Mouse (Mus musculus): ENCODE measurements around the gene Cfap99. TPM values are rescaled to one million over a fixed set of nuclear protein-coding genes. Genes with fewer than 3 reads are reported as not detected.

The Cfap99 gene
- polyA plus RNA-seq, 1 experiment from 2014 or later, result 0.19 TPM

DNA sequence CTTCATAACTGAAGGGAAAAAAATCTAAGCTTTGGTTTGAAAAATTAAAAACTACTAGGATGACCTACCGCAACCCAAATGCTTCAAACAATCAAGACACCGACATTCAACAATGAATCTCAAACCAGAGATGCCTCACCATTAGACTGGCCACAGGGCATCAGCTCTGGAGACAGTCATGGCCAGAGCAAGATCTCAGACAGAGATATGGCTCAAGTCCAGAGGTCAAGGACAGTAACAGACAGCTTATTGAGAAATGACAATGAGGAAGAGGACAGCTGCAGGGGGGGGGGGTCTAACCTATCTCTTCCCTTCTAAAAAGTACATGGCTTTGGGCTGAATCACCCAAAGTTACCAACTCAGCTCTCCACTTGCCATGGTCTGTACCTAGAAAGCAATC, 3.1 kb upstream of the Cfap99 start:
- H3K27me3 ChIP-seq (replicated peaks; ENCODE audit: control insufficient read depth, insufficient read depth, low read length), result peaks cover 9% of the 10 kb centered on the region
- no peak overlapping the region for H3K4me2 ChIP-seq (ENCODE audit: low read length)
- H3K4me1 ChIP-seq (ENCODE audit: control insufficient read depth, insufficient read depth, low read depth, low read length), result peaks cover 15% of the 10 kb centered on the region
- ATAC-seq, result no peak
- no peak overlapping the region for H3K27ac ChIP-seq (ENCODE audit: low read depth, low read length)
- no peak overlapping the region for H3K4me3 ChIP-seq (ENCODE audit: low read length)
- no peak overlapping the region for H3K9ac ChIP-seq (ENCODE audit: low read depth, low read length)
- 91% methylated on average over 2 of the region's 2 CpGs for WGBS
- H3K36me3 ChIP-seq (ENCODE audit: control insufficient read depth, insufficient read depth, low read length), result no peaks in the 10 kb centered on the region
- H3K9me3 ChIP-seq (ENCODE audit: control insufficient read depth, low read length), result no peaks in the 10 kb centered on the region

DNA sequence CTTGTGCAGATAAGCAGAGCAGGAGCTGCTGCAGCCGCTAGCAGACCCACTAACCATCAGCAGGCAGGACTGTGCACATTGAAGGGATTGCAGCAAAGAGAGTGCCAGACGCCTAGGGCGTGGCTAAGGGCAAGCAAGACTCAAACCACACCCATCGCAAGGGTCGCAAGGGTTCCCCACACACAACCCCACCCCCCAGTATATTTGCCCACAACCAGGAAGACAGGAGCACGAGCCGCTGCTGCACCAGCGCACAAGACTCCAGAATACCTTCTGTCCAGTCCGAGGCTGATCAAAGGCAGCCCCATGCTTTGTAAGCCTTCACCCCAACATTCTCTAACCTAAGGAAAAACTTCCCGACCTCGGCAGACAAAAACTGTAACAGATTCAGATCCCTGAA, 1.9 kb upstream of the Cfap99 start:
- 5% methylated on average over 11 of the region's 11 CpGs for whole genome bisulfite sequencing
- peak overlapping the region; percentile 81 for H3K4me3 ChIP-seq (ENCODE audit: low read length)
- no peak overlapping the region; the same call in 1 of the 2 replicates for H3K9ac ChIP-seq (ENCODE audit: low read depth, low read length)
- H3K27ac ChIP-seq (ENCODE audit: low read depth, low read length), result no peak overlapping the region
- H3K4me2 ChIP-seq (ENCODE audit: low read length), result peak overlapping the region; percentile 72
- H3K9me3 ChIP-seq (ENCODE audit: control insufficient read depth, low read length), result no peaks in the 10 kb centered on the region
- peaks cover 15% of the 10 kb centered on the region for H3K4me1 ChIP-seq (ENCODE audit: control insufficient read depth, insufficient read depth, low read depth, low read length)
- no peak for ATAC-seq
- H3K27me3 ChIP-seq (replicated peaks; ENCODE audit: control insufficient read depth, insufficient read depth, low read length), result peaks cover 9% of the 10 kb centered on the region
- no peaks in the 10 kb centered on the region for H3K36me3 ChIP-seq (ENCODE audit: control insufficient read depth, insufficient read depth, low read length)

GRCm38 (mm10) chr5:34287001-34287837, 1.2 kb upstream of the Cfap99 start:
- under 1% methylated on average over 50 of the region's 54 CpGs for WGBS
- no peak overlapping the region for H3K27ac ChIP-seq (ENCODE audit: low read depth, low read length)
- no peaks in the 10 kb centered on the region for H3K36me3 ChIP-seq (ENCODE audit: control insufficient read depth, insufficient read depth, low read length)
- peak overlapping the region; percentile 72 for H3K4me2 ChIP-seq (ENCODE audit: low read length)
- H3K27me3 ChIP-seq (replicated peaks; ENCODE audit: control insufficient read depth, insufficient read depth, low read length), result peaks cover 9% of the 10 kb centered on the region
- H3K9ac ChIP-seq (ENCODE audit: low read depth, low read length), result peak overlapping the region; percentile 79
- peaks cover 15% of the 10 kb centered on the region for H3K4me1 ChIP-seq (ENCODE audit: control insufficient read depth, insufficient read depth, low read depth, low read length)
- H3K9me3 ChIP-seq (ENCODE audit: control insufficient read depth, low read length), result no peaks in the 10 kb centered on the region
- ATAC-seq, result no peak; the same call in 1 of the 2 replicates
- H3K4me3 ChIP-seq (ENCODE audit: low read length), result peak overlapping the region; percentile 81

DNA sequence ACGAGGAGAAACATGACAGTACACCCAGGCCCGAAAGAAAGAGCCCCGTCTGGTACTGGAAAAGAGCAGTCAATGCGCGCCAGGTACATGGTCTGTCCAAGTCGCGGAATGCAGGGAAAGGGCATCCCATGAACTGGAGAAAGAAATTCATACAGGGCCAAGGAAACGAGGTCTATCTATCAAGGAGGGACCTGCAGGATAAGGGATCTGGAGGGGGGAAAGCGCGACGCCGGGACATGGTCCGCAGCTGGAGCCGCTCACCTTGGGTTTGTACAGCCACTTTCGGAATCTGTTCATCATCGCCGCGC, 608 bp upstream of the Cfap99 start:
- H3K9ac ChIP-seq (ENCODE audit: low read depth, low read length), result peak overlapping the region; percentile 79
- peaks cover 15% of the 10 kb centered on the region for H3K4me1 ChIP-seq (ENCODE audit: control insufficient read depth, insufficient read depth, low read depth, low read length)
- peak overlapping the region; percentile 73 for H3K27ac ChIP-seq (ENCODE audit: low read depth, low read length)
- peak overlapping the region; percentile 81 for H3K4me3 ChIP-seq (ENCODE audit: low read length)
- under 1% methylated on average over 16 of the region's 18 CpGs for WGBS
- peak overlapping the region; percentile 72 for H3K4me2 ChIP-seq (ENCODE audit: low read length)
- ATAC-seq, result no peak
- H3K36me3 ChIP-seq (ENCODE audit: control insufficient read depth, insufficient read depth, low read length), result no peaks in the 10 kb centered on the region
- H3K9me3 ChIP-seq (ENCODE audit: control insufficient read depth, low read length), result no peaks in the 10 kb centered on the region
- peaks cover 9% of the 10 kb centered on the region for H3K27me3 ChIP-seq (replicated peaks; ENCODE audit: control insufficient read depth, insufficient read depth, low read length)

GRCm38 (mm10) chr5:34289286-34289685, 886 bp downstream of the Cfap99 start:
- H3K9me3 ChIP-seq (ENCODE audit: control insufficient read depth, low read length), result no peaks in the 10 kb centered on the region
- no peak overlapping the region for H3K9ac ChIP-seq (ENCODE audit: low read depth, low read length)
- no peak overlapping the region for H3K4me3 ChIP-seq (ENCODE audit: low read length)
- H3K4me2 ChIP-seq (ENCODE audit: low read length), result no peak overlapping the region; the same call in 1 of the 2 replicates
- no peak for ATAC-seq
- no peaks in the 10 kb centered on the region for H3K36me3 ChIP-seq (ENCODE audit: control insufficient read depth, insufficient read depth, low read length)
- peaks cover 15% of the 10 kb centered on the region for H3K4me1 ChIP-seq (ENCODE audit: control insufficient read depth, insufficient read depth, low read depth, low read length)
- H3K27ac ChIP-seq (ENCODE audit: low read depth, low read length), result no peak overlapping the region
- H3K27me3 ChIP-seq (replicated peaks; ENCODE audit: control insufficient read depth, insufficient read depth, low read length), result peaks cover 9% of the 10 kb centered on the region
- WGBS, result 59% methylated on average over 2 of the region's 2 CpGs

DNA sequence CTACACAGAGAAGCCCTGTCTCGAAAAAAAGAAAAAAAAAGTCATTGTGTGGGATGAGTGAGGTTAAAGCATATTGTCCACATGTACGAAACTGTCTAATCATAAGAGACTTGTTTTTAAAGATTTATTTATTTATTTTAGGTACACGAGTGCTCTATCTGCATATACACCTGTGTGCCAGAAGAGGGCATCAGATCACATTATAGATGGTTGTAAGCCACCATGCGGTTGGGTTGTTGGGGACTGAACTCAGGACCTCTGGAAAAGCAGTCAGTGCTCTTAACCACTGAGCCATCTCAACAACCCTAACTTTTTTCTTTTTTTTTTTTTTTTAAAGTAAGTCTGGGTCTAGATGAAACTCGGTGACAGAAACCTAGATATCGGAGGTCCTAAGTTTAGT, 5.0 kb downstream of the Cfap99 start:
- Histone ChIP-seq H3K27me3 (replicated peaks; ENCODE audit: control insufficient read depth, insufficient read depth, low read length) (peaks cover 2% of the 10 kb centered on the region; the same call in 1 of the 2 replicates), H3K4me3 (ENCODE audit: low read length) (no peak overlapping the region), H3K9ac (ENCODE audit: low read depth, low read length) (no peak overlapping the region), H3K27ac (ENCODE audit: low read depth, low read length) (no peak overlapping the region), H3K36me3 (ENCODE audit: control insufficient read depth, insufficient read depth, low read length) (no peaks in the 10 kb centered on the region), H3K4me1 (ENCODE audit: control insufficient read depth, insufficient read depth, low read depth, low read length) (peaks cover 4% of the 10 kb centered on the region; the same call in 1 of the 2 replicates), H3K4me2 (ENCODE audit: low read length) (no peak overlapping the region), H3K9me3 (ENCODE audit: control insufficient read depth, low read length) (no peaks in the 10 kb centered on the region)
- ATAC-seq, result no peak
- 79% methylated on average over 6 of the region's 6 CpGs for WGBS

GRCm38 (mm10) chr5:34294696-34295095, 6.3 kb downstream of the Cfap99 start:
- H3K36me3 ChIP-seq (ENCODE audit: control insufficient read depth, insufficient read depth, low read length), result no peaks in the 10 kb centered on the region
- no peaks in the 10 kb centered on the region for H3K4me1 ChIP-seq (ENCODE audit: control insufficient read depth, insufficient read depth, low read depth, low read length)
- H3K4me3 ChIP-seq (ENCODE audit: low read length), result no peak overlapping the region
- H3K4me2 ChIP-seq (ENCODE audit: low read length), result no peak overlapping the region
- no peak overlapping the region for H3K27ac ChIP-seq (ENCODE audit: low read depth, low read length)
- no peak overlapping the region for H3K9ac ChIP-seq (ENCODE audit: low read depth, low read length)
- peaks cover under 1% of the 10 kb centered on the region; the same call in 1 of the 2 replicates for H3K27me3 ChIP-seq (replicated peaks; ENCODE audit: control insufficient read depth, insufficient read depth, low read length)
- H3K9me3 ChIP-seq (ENCODE audit: control insufficient read depth, low read length), result no peaks in the 10 kb centered on the region
- no peak for ATAC-seq
- WGBS, result 42% methylated on average over 2 of the region's 2 CpGs

DNA sequence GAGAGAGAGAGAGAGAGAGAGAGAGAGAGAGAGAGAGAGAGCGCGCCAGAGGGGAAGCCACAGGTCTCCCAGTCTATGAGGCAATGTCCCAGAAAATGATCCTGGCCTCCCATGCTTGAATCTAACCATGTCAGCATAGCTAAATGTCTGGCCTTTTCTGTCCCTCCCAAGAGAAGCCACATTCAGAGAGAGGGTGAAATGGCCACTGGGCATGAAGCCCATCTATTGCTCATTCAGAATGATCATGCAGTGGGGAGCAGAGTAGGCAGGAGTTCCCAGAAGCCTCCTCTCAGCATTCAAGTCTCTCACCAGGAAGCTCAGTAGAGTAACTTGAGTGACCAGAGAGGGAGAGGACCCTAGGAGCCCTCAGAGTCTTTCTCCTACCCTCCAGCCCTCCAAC, 6.7 kb downstream of the Cfap99 start:
- no peaks in the 10 kb centered on the region for H3K27me3 ChIP-seq (replicated peaks; ENCODE audit: control insufficient read depth, insufficient read depth, low read length)
- ATAC-seq, result no peak
- H3K36me3 ChIP-seq (ENCODE audit: control insufficient read depth, insufficient read depth, low read length), result no peaks in the 10 kb centered on the region
- H3K9ac ChIP-seq (ENCODE audit: low read depth, low read length), result no peak overlapping the region
- WGBS, result 81% methylated on average over 2 of the region's 2 CpGs
- H3K4me1 ChIP-seq (ENCODE audit: control insufficient read depth, insufficient read depth, low read depth, low read length), result no peaks in the 10 kb centered on the region
- no peaks in the 10 kb centered on the region for H3K9me3 ChIP-seq (ENCODE audit: control insufficient read depth, low read length)
- H3K4me3 ChIP-seq (ENCODE audit: low read length), result no peak overlapping the region
- H3K27ac ChIP-seq (ENCODE audit: low read depth, low read length), result no peak overlapping the region
- no peak overlapping the region for H3K4me2 ChIP-seq (ENCODE audit: low read length)

- H3K36me3 ChIP-seq (ENCODE audit: control insufficient read depth, insufficient read depth, low read length), result no peaks in the 10 kb centered on the region
- no peaks in the 10 kb centered on the region for H3K9me3 ChIP-seq (ENCODE audit: control insufficient read depth, low read length)
- H3K4me1 ChIP-seq (ENCODE audit: control insufficient read depth, insufficient read depth, low read depth, low read length), result no peaks in the 10 kb centered on the region
- no peak overlapping the region for H3K4me3 ChIP-seq (ENCODE audit: low read length)
- no peak overlapping the region for H3K9ac ChIP-seq (ENCODE audit: low read depth, low read length)
- no peak for ATAC-seq
- WGBS, result 67% methylated on average over 4 of the region's 4 CpGs
- H3K27ac ChIP-seq (ENCODE audit: low read depth, low read length), result no peak overlapping the region
- H3K4me2 ChIP-seq (ENCODE audit: low read length), result no peak overlapping the region
- no peaks in the 10 kb centered on the region for H3K27me3 ChIP-seq (replicated peaks; ENCODE audit: control insufficient read depth, insufficient read depth, low read length)
These were observed 9.7 kb downstream of the Cfap99 start for GRCm38 (mm10) chr5:34298061-34298460.

Data from hindbrain, embryonic 16.5 days (tissue).